Mouse (Mus musculus) natural killer cell, adult 2 months (primary cell): ENCODE results near the gene Ascl4.

ENCODE experiments used
- DNase-seq, 2 experiments: peaks; one replicate each; pipeline ENCODE4 v3.0.0; 2022; ENCODE audit warnings: low spot score in 2 of 2

Gene Ascl4

DNA sequence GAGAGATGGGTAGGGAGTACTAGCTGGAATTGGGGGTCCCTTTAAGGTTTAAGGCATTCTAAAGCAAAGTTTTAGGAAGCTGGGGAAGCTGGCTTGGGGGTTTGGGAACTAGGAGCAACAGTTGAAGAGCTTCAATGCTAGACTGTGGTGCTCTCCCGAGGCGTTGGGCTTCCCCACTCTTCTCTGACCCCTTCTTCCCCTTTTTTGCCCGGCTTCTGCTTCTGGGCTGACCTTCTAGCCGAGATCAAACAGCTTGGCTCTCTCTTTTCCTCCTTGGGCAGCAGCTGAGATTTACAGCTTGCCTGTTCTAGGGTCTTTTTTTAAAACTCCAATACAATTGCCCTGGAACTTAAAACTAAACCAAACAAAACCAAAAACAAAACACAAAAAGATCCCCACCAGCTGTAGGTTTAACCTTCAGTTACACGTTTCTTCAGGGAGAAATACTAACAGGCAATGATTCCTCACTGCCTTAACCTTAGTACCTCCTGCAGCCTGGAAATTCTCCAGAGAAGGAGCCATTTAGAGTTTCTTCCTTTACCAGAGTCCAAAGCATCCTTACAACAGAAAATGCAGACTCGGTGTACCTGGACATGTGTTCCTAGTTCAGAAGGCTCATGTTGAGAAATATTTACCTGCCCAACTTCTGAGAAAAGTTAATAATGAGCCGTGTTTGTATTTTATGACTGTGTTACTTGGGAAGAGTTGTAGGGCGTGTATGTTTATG is 42.6 kb downstream of the Ascl4 start:
- no peak for DNase-seq

GRCm38 (mm10) chr10:85971826-85972225 is 44.3 kb downstream of the Ascl4 start:
- DNase-seq = no peak

GRCm38 (mm10) chr10:85972915-85973314 is 45.4 kb downstream of the Ascl4 start:
- no peak for DNase-seq

DNA sequence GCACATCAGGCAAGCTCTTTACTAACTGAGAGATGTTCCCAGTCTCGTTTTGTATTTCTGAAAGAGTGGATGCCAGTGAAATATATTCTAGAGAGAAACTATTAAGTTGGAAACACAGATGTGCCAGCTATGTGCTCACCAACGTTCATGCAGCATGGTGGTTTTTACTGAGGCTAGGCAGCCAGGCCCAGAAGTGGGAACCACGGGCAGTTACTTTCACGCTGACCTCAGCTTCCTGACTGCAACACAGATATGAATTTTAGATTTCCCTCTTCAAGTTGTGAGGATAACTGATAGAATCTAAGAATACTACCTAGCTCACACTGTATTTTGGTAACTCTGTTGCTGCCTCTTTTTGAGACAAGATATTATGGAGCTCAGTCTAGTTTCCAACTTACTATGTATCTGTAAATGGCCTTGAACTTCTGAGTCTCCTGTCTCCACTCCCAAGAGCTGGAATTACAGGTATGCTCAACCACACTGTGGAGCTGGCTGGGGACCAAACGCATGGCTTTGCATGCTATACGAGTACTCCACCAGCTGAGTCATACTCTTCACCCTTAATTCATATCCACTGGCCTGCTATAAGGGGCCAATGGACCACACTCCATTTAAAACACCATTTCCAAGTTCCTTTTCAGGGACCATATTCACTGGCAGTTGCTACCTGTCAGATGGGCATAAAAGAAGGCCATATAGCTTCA is 62.1 kb downstream of the Ascl4 start:
- no peak for DNase-seq

- DNase-seq = no peak
Measured at GRCm38 (mm10) chr10:85992412-85992811, 64.9 kb downstream of the Ascl4 start.

- DNase-seq = no peak
Measured at GRCm38 (mm10) chr10:85993836-85994235, 66.4 kb downstream of the Ascl4 start.

GRCm38 (mm10) chr10:85994543-85995104 is 67.1 kb downstream of the Ascl4 start:
- no peak for DNase-seq
